Mouse (Mus musculus) stomach, postnatal 0 days (tissue): ENCODE data around the gene Kl. TPM values are rescaled to one million over a fixed set of nuclear protein-coding genes. Genes with fewer than 3 reads are reported as not detected.

Experiments
- ATAC-seq: fragments of 200-750 bp; cut with Nextera tagmentation; 2 replicates; pipeline ENCODE4 v1.8.0; 2017; ENCODE audit not compliant: low FRiP score, low TSS enrichment
- DNase-seq: peaks from one replicate; pipeline ENCODE4 v3.0.0-alpha.2; 2016; ENCODE audit warnings: low spot score
- H3K27ac ChIP-seq: fragments of 300-500 bp; sonication (generic); replicated peaks from 2 replicates; pipeline ENCODE4 v1.5.1; 2014; ENCODE audit warnings: mild to moderate bottlenecking, control low read depth
- H3K27me3 ChIP-seq: fragments of 300-500 bp; sonication (generic); 2 replicates; pipeline ENCODE4 v1.6.1; 2014; ENCODE audit warnings: low read length; ENCODE audit not compliant: control insufficient read depth, insufficient read depth
- H3K36me3 ChIP-seq: fragments of 300-500 bp; sonication (generic); 2 replicates; pipeline ENCODE4 v1.6.1; 2014; ENCODE audit warnings: low read length, mixed read lengths; ENCODE audit not compliant: control insufficient read depth, insufficient read depth
- H3K4me1 ChIP-seq: fragments of 300-500 bp; sonication (generic); replicated peaks from 2 replicates; pipeline ENCODE4 v1.6.1; 2014; ENCODE audit warnings: antibody characterized with exemption; ENCODE audit not compliant: control insufficient read depth, insufficient read depth
- H3K4me2 ChIP-seq: fragments of 300-500 bp; sonication (generic); replicated peaks from 2 replicates; pipeline ENCODE4 v1.6.1; 2014; ENCODE audit warnings: low read depth, mild to moderate bottlenecking, control low read depth, moderate library complexity
- H3K4me3 ChIP-seq: fragments of 300-500 bp; sonication (generic); 2 replicates; pipeline ENCODE4 v1.5.1; 2014; ENCODE audit warnings: low read depth, low read length, control low read depth
- H3K9ac ChIP-seq: fragments of 300-500 bp; sonication (generic); 2 replicates; pipeline ENCODE4 v1.6.1; 2014; ENCODE audit warnings: mild to moderate bottlenecking, low read length, control low read depth, mixed read lengths
- H3K9me3 ChIP-seq: fragments of 300-500 bp; sonication (generic); 2 replicates; pipeline ENCODE4 v1.6.1; 2016; ENCODE audit warnings: low read length; ENCODE audit not compliant: control insufficient read depth
- CTCF ChIP-seq: IDR thresholded peaks from 2 replicates; pipeline ENCODE4 v1.5.1; 2016; ENCODE audit warnings: antibody characterized with exemption, low read depth, mild to moderate bottlenecking, moderate library complexity
- EP300 ChIP-seq: optimal IDR thresholded peaks from 2 replicates; pipeline ENCODE3; 2016; ENCODE audit warnings: antibody characterized with exemption
- WGBS: fragments of 180-500 bp; shearing (Covaris S2); extraction: QIAGEN DNeasy Blood & Tissue Kit; methylation state at CpG from one replicate; pipeline ENCODE4 v1.1.7; 2014; 5-methylcytosine and 5-hydroxymethylcytosine counted together
- polyA plus RNA-seq: library from polyadenylated mRNA; unstranded; fragments of >200 nt; fragmentation: Nextera tagmentation; extraction: Ambion mirVana; gene quantifications from 2 replicates; pipeline ENCODE4 v1.2.1, GENCODE M21; 2015

The Kl gene
- polyA plus RNA-seq: 0.27 and 0.30 TPM in 2 replicates

GRCm38 (mm10) chr5:150952328-150952668, at the start of gene Kl:
TSS of gene Kl (plus strand) at chr5:150952607.
- peak; percentile 15 for DNase-seq
- Histone ChIP-seq H3K27me3 (peaks cover 10% of the 10 kb centered on the region; the same call in 1 of the 2 replicates), H3K4me2 (peak within 1 kb of the TSS; percentile 78), H3K4me3 (peak within 1 kb of the TSS; percentile 44), H3K27ac (no peak within 1 kb of the TSS), H3K4me1 (0 out of 2 replicates have a peak, but pooled peaks cover 2% of the 10 kb centered on the region), H3K9ac (peak within 1 kb of the TSS; percentile 48), H3K36me3 (no peaks in the 10 kb centered on the region), H3K9me3 (no peaks in the 10 kb centered on the region)
- TF ChIP-seq CTCF (no peak), EP300 (no peak)
- ATAC-seq: peak; percentile 29; the same call in 1 of the 2 replicates
- 5% methylated on average over 14 of the region's 22 CpGs for WGBS

GRCm38 (mm10) chr5:150906053-150907040, 46.1 kb upstream of the Kl start:
- ATAC-seq (no peak), DNase-seq (no peak)
- Histone ChIP-seq H3K27ac (no peak overlapping the region), H3K4me3 (no peak overlapping the region), H3K4me1 (no peaks in the 10 kb centered on the region), H3K27me3 (no peaks in the 10 kb centered on the region), H3K9me3 (no peaks in the 10 kb centered on the region), H3K9ac (no peak overlapping the region), H3K4me2 (no peak overlapping the region), H3K36me3 (no peaks in the 10 kb centered on the region)
- WGBS: 40% methylated on average over 9 of the region's 9 CpGs
- TF ChIP-seq EP300: no peak
- TF ChIP-seq CTCF: no peak

DNA sequence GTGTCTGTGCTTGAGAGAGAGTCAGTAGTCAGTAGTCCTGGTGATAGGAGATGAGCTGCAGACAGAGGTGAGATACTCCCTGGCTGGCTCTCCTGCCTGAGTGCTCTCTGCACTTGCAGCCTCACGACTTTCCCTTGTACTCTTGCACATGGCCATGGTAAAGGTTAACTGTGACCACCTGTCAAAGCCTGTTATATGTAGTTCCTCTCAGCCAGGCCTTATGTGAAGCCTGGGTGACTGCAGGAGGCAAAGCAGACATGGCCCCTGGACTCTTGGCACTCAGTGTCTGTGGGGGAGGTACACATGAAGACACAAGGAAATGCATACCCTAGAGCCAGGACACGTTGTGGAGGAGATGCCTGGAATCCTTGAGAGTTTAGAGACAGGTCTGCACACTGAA, 40.3 kb upstream of the Kl start:
- 18% methylated on average over 2 of the region's 2 CpGs for WGBS
- H3K4me3 ChIP-seq: no peak overlapping the region
- ATAC-seq (no peak), DNase-seq (no peak)
- H3K27me3 ChIP-seq: no peaks in the 10 kb centered on the region
- H3K9ac ChIP-seq: no peak overlapping the region
- no peaks in the 10 kb centered on the region for H3K4me1 ChIP-seq
- H3K27ac ChIP-seq: no peak overlapping the region
- no peak overlapping the region for H3K4me2 ChIP-seq
- TF ChIP-seq EP300 (no peak), CTCF (no peak)
- H3K9me3 ChIP-seq: no peaks in the 10 kb centered on the region
- no peaks in the 10 kb centered on the region for H3K36me3 ChIP-seq

GRCm38 (mm10) chr5:150912656-150913055, 39.8 kb upstream of the Kl start:
- DNase-seq (no peak), ATAC-seq (no peak)
- H3K4me2 ChIP-seq: no peak overlapping the region
- no peaks in the 10 kb centered on the region for H3K36me3 ChIP-seq
- TF ChIP-seq EP300 (no peak), CTCF (no peak)
- no peak overlapping the region for H3K4me3 ChIP-seq
- 18% methylated on average over 5 of the region's 5 CpGs for WGBS
- H3K9ac ChIP-seq: no peak overlapping the region
- H3K27ac ChIP-seq: no peak overlapping the region
- H3K9me3 ChIP-seq: no peaks in the 10 kb centered on the region
- H3K4me1 ChIP-seq: no peaks in the 10 kb centered on the region
- no peaks in the 10 kb centered on the region for H3K27me3 ChIP-seq

- Histone ChIP-seq H3K9ac (no peak overlapping the region), H3K36me3 (no peaks in the 10 kb centered on the region), H3K27me3 (no peaks in the 10 kb centered on the region), H3K4me1 (no peaks in the 10 kb centered on the region), H3K4me2 (no peak overlapping the region), H3K9me3 (no peaks in the 10 kb centered on the region), H3K27ac (no peak overlapping the region), H3K4me3 (no peak overlapping the region)
- no peak for TF ChIP-seq EP300
- no peak for TF ChIP-seq CTCF
- 78% methylated on average over 4 of the region's 4 CpGs for WGBS
- ATAC-seq: no peak
- no peak for DNase-seq
Observed at GRCm38 (mm10) chr5:150915080-150916055, 37.0 kb upstream of the Kl start.
